Mouse (Mus musculus) liver, embryonic 14.5 days (tissue): Measurements from ENCODE around the gene Scn4a.

Experiments
- CTCF ChIP-seq: IDR thresholded peaks from 2 replicates; pipeline ENCODE4 v1.5.1; 2016; ENCODE audit warnings: antibody characterized with exemption, low read depth, control low read depth
- EP300 ChIP-seq: IDR thresholded peaks from 2 replicates; pipeline ENCODE4 v1.6.1; 2016; ENCODE audit warnings: antibody characterized with exemption, low read depth

- no peak for TF ChIP-seq CTCF
- TF ChIP-seq EP300, result no peak
These were observed 20.6 kb downstream of the Scn4a start for GRCm38 (mm10) chr11:106332458-106332857.
